Mouse (Mus musculus): ENCODE results near the gene Tmprss6.

GRCm38 (mm10) chr15:78443857-78444256 is 24.6 kb downstream of the Tmprss6 start:
- TF ChIP-seq POLR2A (IDR thresholded peaks at IDR 0.05; ENCODE audit: insufficient read depth, low read depth, low read length) (no peak), CTCF (IDR thresholded peaks at IDR 0.05; ENCODE audit: insufficient read depth, low read depth, low read length) (no peak)

All from olfactory bulb, adult 2 months (tissue).